ENCODE assay signal across 9 mouse cellular contexts in the genomic region with DNA sequence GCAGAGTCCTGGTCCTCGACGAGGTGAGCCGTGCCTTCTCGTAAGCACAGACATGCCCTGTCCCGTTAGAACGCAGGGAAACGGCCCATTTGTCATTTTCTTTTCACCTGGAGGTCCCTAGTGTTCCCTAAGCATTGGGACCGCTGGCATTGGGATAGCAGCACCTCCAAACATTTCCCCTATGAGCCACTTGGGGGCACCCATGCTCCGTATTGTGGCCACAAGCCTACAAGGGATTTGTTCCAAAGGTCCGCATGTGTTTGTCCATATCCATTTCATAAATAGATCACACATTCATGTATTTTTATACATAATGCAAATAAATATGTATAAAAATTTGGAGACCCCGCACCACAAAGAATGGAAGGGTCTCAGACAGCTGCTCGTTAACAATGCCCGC. TPM values are rescaled to one million over a fixed set of nuclear protein-coding genes. Genes with fewer than 3 reads are reported as not detected.
DNase-seq lines count a peak whose midpoint lies in the region; ATAC-seq and TF ChIP-seq lines count a peak whose summit lies in the region.
"Had no signal": no experiment of that assay in that cellular context is flagged by ENCODE, and none has a peak within 500 bp of the region (broad histone marks: within the 10 kb centered on the region; RNA-seq: fewer than 3 reads in every experiment).

No protein-coding gene starts in this region.

- WGBS in kidney, postnatal 0 days, result 17% methylated on average over 13 of the region's 13 CpGs
- WGBS in lung, postnatal 0 days, result 16% methylated on average over 13 of the region's 13 CpGs

- no peaks in the 10 kb centered on the region for H3K36me3 ChIP-seq in kidney, postnatal 0 days (ENCODE audit: insufficient read depth, low read length)
- no peaks in the 10 kb centered on the region for H3K36me3 ChIP-seq in lung, postnatal 0 days (ENCODE audit: insufficient read depth, low read length)
- H3K36me3 ChIP-seq: heart, embryonic 15.5 days had no signal

- TF ChIP-seq CTCF in kidney, postnatal 0 days (IDR thresholded peaks at IDR 0.05; ENCODE audit: low read depth), result peak; percentile 85
- TF ChIP-seq CTCF in lung, postnatal 0 days (IDR thresholded peaks at IDR 0.05), result peak; percentile 81

- ATAC-seq in kidney, postnatal 0 days (replicated peaks; ENCODE audit: low FRiP score, low read depth), result no peak
- ATAC-seq in lung, postnatal 0 days, result no peak

- H3K4me3 ChIP-seq in kidney, postnatal 0 days (replicated peaks; ENCODE audit: low read depth, low read length), result no peak overlapping the region
- H3K4me3 ChIP-seq in lung, postnatal 0 days (ENCODE audit: low read depth, low read length), result no peak overlapping the region
- H3K4me3 ChIP-seq: heart, embryonic 15.5 days had no signal

- H3K4me2 ChIP-seq in kidney, postnatal 0 days (ENCODE audit: low read length), result no peak overlapping the region
- no peak overlapping the region for H3K4me2 ChIP-seq in lung, postnatal 0 days (replicated peaks; ENCODE audit: low read depth, low read length)
- H3K4me2 ChIP-seq: heart, embryonic 15.5 days had no signal

- no peak overlapping the region for H3K9ac ChIP-seq in kidney, postnatal 0 days (ENCODE audit: low read depth, low read length)
- H3K9ac ChIP-seq in lung, postnatal 0 days (replicated peaks; ENCODE audit: low read depth), result no peak overlapping the region
- H3K9ac ChIP-seq: heart, embryonic 15.5 days had no signal

- H3K27ac ChIP-seq in kidney, postnatal 0 days, result no peak overlapping the region
- H3K27ac ChIP-seq in lung, postnatal 0 days (ENCODE audit: low read length), result no peak overlapping the region
- H3K27ac ChIP-seq: heart, embryonic 15.5 days had no signal

- peak; percentile 31 to 81 for DNase-seq in adrenal gland, adult (ENCODE audit: inconsistent age in 2 of 2, low spot score in 1 of 2)
- DNase-seq in adrenal gland, postnatal 4 days (ENCODE audit: low spot score in 2 of 2), result no peak
- DNase-seq in ES-CJ7 (ENCODE audit: low read depth, low spot score), result peak; percentile 69
- DNase-seq in cerebellum, postnatal 36 days, result peak; percentile 71
- DNase-seq in gastrocnemius, postnatal 10 days, result peak; percentile 55
- peak; percentile 82 for DNase-seq in kidney, postnatal 0 days (ENCODE audit: low spot score)
- peak; percentile 76 for DNase-seq in lung, postnatal 0 days (ENCODE audit: low spot score)
- DNase-seq in right cerebral cortex, postnatal 36 days (ENCODE audit: low spot score in 2 of 2), result peak; percentile 55 to 59

- H3K4me1 ChIP-seq in kidney, postnatal 0 days (replicated peaks; ENCODE audit: insufficient read depth, low read length), result no peaks in the 10 kb centered on the region
- no peaks in the 10 kb centered on the region for H3K4me1 ChIP-seq in lung, postnatal 0 days (ENCODE audit: insufficient read depth, low read depth, low read length)

- TF ChIP-seq EP300 in lung, postnatal 0 days (IDR thresholded peaks at IDR 0.05), result no peak

- no peaks in the 10 kb centered on the region for H3K27me3 ChIP-seq in kidney, postnatal 0 days (ENCODE audit: insufficient read depth, low read length)
- H3K27me3 ChIP-seq in lung, postnatal 0 days (replicated peaks; ENCODE audit: insufficient read depth, low read length), result 0 out of 2 replicates have a peak, but pooled peaks cover 4% of the 10 kb centered on the region

- H3K9me3 ChIP-seq in kidney, postnatal 0 days (replicated peaks; ENCODE audit: low read length), result no peaks in the 10 kb centered on the region
- no peaks in the 10 kb centered on the region for H3K9me3 ChIP-seq in lung, postnatal 0 days (ENCODE audit: low read length)
- H3K9me3 ChIP-seq: heart, embryonic 15.5 days had no signal

RNA-seq across cellular contexts. Expression of gene Adgrd1, which starts 35.0 kb away (rescaled TPM):
- 1 to 10 TPM; 7.1 to 8.5 TPM for total RNA-seq in adrenal gland, postnatal 4 days (2021)
- total RNA-seq in gastrocnemius, postnatal 10 days (2021), result 10 to 100 TPM in 1 of 2 experiments, 1 to 10 TPM in 1; 5.8 to 10.3 TPM
- 0.82 and 0.96 TPM in 2 replicates for polyA plus RNA-seq in kidney, postnatal 0 days (2015; fragmentation: Nextera tagmentation; extraction: Ambion mirVana)
- 1.5 and 1.8 TPM in 2 replicates for polyA plus RNA-seq in lung, postnatal 0 days (2015; fragmentation: Nextera tagmentation; extraction: Ambion mirVana)

RNA-seq across cellular contexts. Expression of gene Ran, which starts 41.7 kb away (rescaled TPM):
- total RNA-seq in adrenal gland, postnatal 4 days (2021), result 100 to 1,000 TPM; 218 to 237 TPM
- 10 to 100 TPM; 88.5 to 91.3 TPM for total RNA-seq in gastrocnemius, postnatal 10 days (2021)
- polyA plus RNA-seq in kidney, postnatal 0 days (2015; fragmentation: Nextera tagmentation; extraction: Ambion mirVana), result 392 and 446 TPM in 2 replicates
- 126 and 138 TPM in 2 replicates for polyA plus RNA-seq in lung, postnatal 0 days (2015; fragmentation: Nextera tagmentation; extraction: Ambion mirVana)

RNA-seq across cellular contexts. Expression of gene Stx2, which starts 53.2 kb away (rescaled TPM):
- 10 to 100 TPM; 41.1 to 48.5 TPM for total RNA-seq in adrenal gland, postnatal 4 days (2021)
- 10 to 100 TPM; 11.5 to 15.3 TPM for total RNA-seq in gastrocnemius, postnatal 10 days (2021)
- 32.7 and 33.0 TPM in 2 replicates for polyA plus RNA-seq in kidney, postnatal 0 days (2015; fragmentation: Nextera tagmentation; extraction: Ambion mirVana)
- 15.1 and 18.2 TPM in 2 replicates for polyA plus RNA-seq in lung, postnatal 0 days (2015; fragmentation: Nextera tagmentation; extraction: Ambion mirVana)

Comparison
In these comparisons a context has a peak if more than half of its experiments do, and no peak if none do; other contexts are left out.
1. DNase-seq: peak in adrenal gland, adult (2 of 2), ES-CJ7 (single experiment), cerebellum, postnatal 36 days (2 of 2), gastrocnemius, postnatal 10 days (single experiment), kidney, postnatal 0 days (single experiment), lung, postnatal 0 days (single experiment) and right cerebral cortex, postnatal 36 days (2 of 2); none in adrenal gland, postnatal 4 days (0 of 2).